Mouse (Mus musculus) intestine, embryonic 15.5 days (tissue): ENCODE results near the gene Ect2. TPM values are rescaled to one million over a fixed set of nuclear protein-coding genes. Genes with fewer than 3 reads are reported as not detected.

Experiments
- ATAC-seq: fragments of 200-750 bp; cut with Nextera tagmentation; 2 replicates; pipeline ENCODE4 v1.8.0; 2017; ENCODE audit warnings: moderate TSS enrichment, moderate library complexity
- H3K27ac ChIP-seq: fragments of 300-500 bp; sonication (generic); 2 replicates; pipeline ENCODE4 v1.5.1; 2015; ENCODE audit warnings: mild to moderate bottlenecking, inconsistent platforms
- H3K27me3 ChIP-seq: fragments of 300-500 bp; sonication (generic); replicated peaks from 2 replicates; pipeline ENCODE4 v1.6.1; 2015; ENCODE audit warnings: inconsistent platforms
- H3K36me3 ChIP-seq: fragments of 300-500 bp; sonication (generic); 2 replicates; pipeline ENCODE4 v1.6.1; 2015; ENCODE audit warnings: inconsistent platforms
- H3K4me1 ChIP-seq: fragments of 300-500 bp; sonication (generic); replicated peaks from 2 replicates; pipeline ENCODE4 v1.6.1; 2015; ENCODE audit warnings: inconsistent platforms
- H3K4me2 ChIP-seq: fragments of 300-500 bp; sonication (generic); replicated peaks from 2 replicates; pipeline ENCODE4 v1.6.1; 2015; ENCODE audit warnings: mild to moderate bottlenecking, inconsistent platforms
- H3K4me3 ChIP-seq: fragments of 300-500 bp; sonication (generic); replicated peaks from 2 replicates; pipeline ENCODE4 v1.5.1; 2015; ENCODE audit warnings: inconsistent platforms
- H3K9ac ChIP-seq: fragments of 300-500 bp; sonication (generic); 2 replicates; pipeline ENCODE4 v1.6.1; 2015; ENCODE audit warnings: inconsistent platforms
- H3K9me3 ChIP-seq: fragments of 300-500 bp; sonication (generic); 2 replicates; pipeline ENCODE4 v1.6.1; 2016; ENCODE audit warnings: inconsistent platforms
- WGBS: fragments of 180-500 bp; shearing (Covaris S2); methylation state at CpG from one replicate; pipeline ENCODE4 v1.1.7; 2015; 5-methylcytosine and 5-hydroxymethylcytosine counted together
- polyA plus RNA-seq: library from polyadenylated mRNA; unstranded; fragments of >200 nt; fragmentation: Nextera tagmentation; extraction: Ambion mirVana; gene quantifications from 2 replicates; pipeline ENCODE4 v1.2.1, GENCODE M21; 2015

Gene Ect2
- 42.3 and 52.5 TPM in 2 replicates for polyA plus RNA-seq

DNA sequence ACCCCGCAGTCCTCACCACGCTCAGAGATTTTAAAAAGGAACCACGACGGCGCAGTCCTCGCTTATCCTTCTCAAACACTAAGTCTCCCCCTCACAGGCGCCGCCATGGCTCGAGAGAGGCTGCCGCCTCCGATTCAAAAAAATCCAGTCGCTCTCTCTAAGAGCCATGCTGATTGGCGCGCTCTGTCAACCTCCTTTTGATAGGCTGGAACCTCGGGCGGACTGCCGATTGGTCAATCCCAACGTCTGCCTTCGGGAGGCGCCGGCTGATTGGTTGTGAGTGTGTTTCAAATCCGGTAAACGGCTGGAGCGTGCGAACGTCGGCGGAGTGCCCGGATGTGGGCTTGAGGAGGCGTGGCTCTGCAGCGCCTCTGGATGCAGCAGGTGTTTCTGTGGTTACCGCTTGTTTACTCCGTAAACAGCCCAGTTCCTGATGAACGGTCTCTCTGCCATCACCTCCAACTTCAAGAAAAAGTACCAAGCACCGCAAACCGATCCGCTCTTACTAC is at the start of gene Ect2:
Ect2 (minus strand) TSS at position 178 of the 509 bp plus-strand sequence.
- Histone ChIP-seq H3K4me2 (peak within 1 kb of the TSS; percentile 74), H3K9ac (peak within 1 kb of the TSS; percentile 75), H3K36me3 (0 out of 2 replicates have a peak, but pooled peaks cover 4% of the 10 kb centered on the region)

DNA sequence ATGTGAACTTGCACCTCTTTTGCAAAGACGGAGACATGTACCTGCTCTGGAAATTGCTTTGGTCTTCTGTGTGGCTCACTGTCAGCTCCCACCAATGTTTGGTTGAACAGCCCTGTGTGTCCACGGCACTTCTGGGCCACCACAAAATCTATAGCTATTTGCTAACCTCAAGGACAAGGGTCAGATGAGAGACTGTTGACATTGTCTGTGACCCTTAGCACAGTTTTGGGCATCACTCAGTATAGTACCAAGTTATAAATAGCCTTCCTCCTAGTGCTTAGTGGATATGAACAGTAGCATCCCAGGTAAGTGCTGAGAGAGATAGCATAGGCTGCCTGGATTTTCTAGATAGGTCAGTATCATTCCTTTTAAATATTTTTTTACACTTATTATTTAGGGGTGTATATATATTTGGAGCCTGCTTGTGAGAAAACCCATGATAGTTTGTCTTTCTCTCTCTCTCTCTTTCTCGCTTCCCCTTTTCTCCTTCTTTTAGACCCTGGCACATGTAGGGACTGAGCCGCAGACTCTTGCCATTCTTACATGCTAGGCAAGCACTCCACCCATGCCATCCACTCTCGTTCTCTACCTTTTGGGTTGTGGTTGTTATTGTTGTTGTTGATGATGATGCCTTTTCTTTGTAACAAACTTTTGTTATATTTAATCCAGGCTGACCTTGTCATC is 48.2 kb upstream of the Ect2 start:
- no peak overlapping the region for H3K27ac ChIP-seq
- WGBS, result 85% methylated on average over 5 of the region's 5 CpGs
- H3K27me3 ChIP-seq, result no peaks in the 10 kb centered on the region
- H3K4me2 ChIP-seq, result no peak overlapping the region
- H3K4me1 ChIP-seq, result peaks cover 12% of the 10 kb centered on the region
- no peak overlapping the region for H3K4me3 ChIP-seq
- H3K36me3 ChIP-seq, result no peaks in the 10 kb centered on the region
- H3K9ac ChIP-seq, result no peak overlapping the region
- no peak for ATAC-seq
- H3K9me3 ChIP-seq, result no peaks in the 10 kb centered on the region

More for the DNA sequence above, at the start of gene Ect2:
- peak; percentile 96 for ATAC-seq
- Histone ChIP-seq H3K4me3 (peak within 1 kb of the TSS; percentile 95), H3K4me1 (0 out of 2 replicates have a peak, but pooled peaks cover 7% of the 10 kb centered on the region), H3K27me3 (no peaks in the 10 kb centered on the region), H3K27ac (peak within 1 kb of the TSS; percentile 82), H3K9me3 (no peaks in the 10 kb centered on the region)
- WGBS, result under 1% methylated on average over 37 of the region's 37 CpGs

DNA sequence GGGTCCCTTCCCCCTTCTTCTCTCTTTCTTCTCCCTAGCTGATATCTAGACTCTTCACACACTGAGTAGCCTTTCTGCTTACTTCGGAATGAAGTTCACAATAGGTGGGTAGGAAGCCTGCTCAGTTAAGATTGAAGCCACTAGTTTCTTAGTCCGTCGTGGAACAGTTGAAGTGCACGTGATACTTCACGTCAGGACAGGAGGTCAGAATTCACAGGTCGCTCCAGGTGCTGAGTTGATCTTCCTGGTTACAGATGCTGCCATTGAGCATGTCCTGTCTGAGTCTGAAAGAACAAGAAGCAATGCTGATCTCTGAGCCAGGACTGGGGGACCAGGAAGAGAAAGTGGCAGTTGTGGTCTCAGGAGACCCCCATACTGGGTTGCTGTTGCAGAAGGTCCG is 45.4 kb upstream of the Ect2 start:
- no peaks in the 10 kb centered on the region for H3K27me3 ChIP-seq

DNA sequence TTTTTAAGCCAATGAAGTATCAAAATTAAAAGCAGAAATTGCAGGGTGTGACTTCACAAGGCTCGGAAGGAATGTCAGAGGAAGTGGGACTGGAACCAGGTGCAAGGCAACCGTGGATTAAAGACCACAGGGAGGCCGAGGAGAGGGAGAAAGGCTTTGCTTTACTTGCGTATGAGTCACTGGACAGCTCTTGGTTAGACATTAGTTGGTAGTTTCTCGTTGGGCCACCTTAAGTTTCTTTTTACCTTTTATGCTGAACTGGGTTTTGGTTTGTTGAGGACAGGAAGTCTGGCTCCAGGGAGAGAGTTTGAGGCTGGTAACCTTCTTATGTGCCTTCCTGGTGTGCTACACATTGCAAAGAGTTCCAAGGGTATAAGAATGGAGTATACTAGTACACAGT is 44.1 kb upstream of the Ect2 start:
- no peaks in the 10 kb centered on the region for H3K4me1 ChIP-seq
- no peak overlapping the region for H3K27ac ChIP-seq
- no peaks in the 10 kb centered on the region for H3K27me3 ChIP-seq
- no peak overlapping the region for H3K9ac ChIP-seq
- WGBS, result 75% methylated on average over 5 of the region's 5 CpGs
- H3K4me3 ChIP-seq, result no peak overlapping the region
- H3K9me3 ChIP-seq, result no peaks in the 10 kb centered on the region
- no peaks in the 10 kb centered on the region for H3K36me3 ChIP-seq
- no peak overlapping the region for H3K4me2 ChIP-seq
- no peak for ATAC-seq

More for the DNA sequence above, 45.4 kb upstream of the Ect2 start:
- no peaks in the 10 kb centered on the region for H3K9me3 ChIP-seq
- H3K36me3 ChIP-seq, result no peaks in the 10 kb centered on the region
- no peak for ATAC-seq
- no peak overlapping the region for H3K27ac ChIP-seq
- H3K4me2 ChIP-seq, result no peak overlapping the region
- H3K9ac ChIP-seq, result no peak overlapping the region
- H3K4me3 ChIP-seq, result no peak overlapping the region
- 91% methylated on average over 7 of the region's 7 CpGs for WGBS
- no peaks in the 10 kb centered on the region for H3K4me1 ChIP-seq

DNA sequence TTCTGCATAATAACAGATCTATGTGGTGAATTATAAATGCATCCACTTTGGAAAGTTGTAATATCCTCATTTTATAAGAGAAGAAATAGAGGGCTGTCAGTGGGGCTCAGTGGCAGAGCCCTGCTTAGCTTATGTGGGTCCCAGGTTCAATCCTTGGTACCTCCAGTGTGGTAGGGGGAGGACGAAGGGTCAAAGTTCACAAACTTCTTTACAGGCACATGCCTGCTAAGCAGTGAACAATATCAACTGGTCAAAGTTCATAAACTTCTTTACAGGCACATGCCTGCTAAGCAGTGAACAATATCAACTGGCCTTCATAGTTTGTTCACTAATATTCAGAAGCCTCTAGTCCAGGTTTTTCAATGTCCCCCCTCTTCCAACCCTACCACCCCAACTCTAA is 42.9 kb upstream of the Ect2 start:
- WGBS, result 71% methylated on average over 1 of the region's 1 CpGs
- H3K4me2 ChIP-seq, result no peak overlapping the region
- H3K4me3 ChIP-seq, result no peak overlapping the region
- no peak overlapping the region for H3K9ac ChIP-seq
- no peaks in the 10 kb centered on the region for H3K4me1 ChIP-seq
- H3K27me3 ChIP-seq, result no peaks in the 10 kb centered on the region
- ATAC-seq, result peak; percentile 76
- H3K36me3 ChIP-seq, result no peaks in the 10 kb centered on the region
- H3K27ac ChIP-seq, result no peak overlapping the region
- no peaks in the 10 kb centered on the region for H3K9me3 ChIP-seq

DNA sequence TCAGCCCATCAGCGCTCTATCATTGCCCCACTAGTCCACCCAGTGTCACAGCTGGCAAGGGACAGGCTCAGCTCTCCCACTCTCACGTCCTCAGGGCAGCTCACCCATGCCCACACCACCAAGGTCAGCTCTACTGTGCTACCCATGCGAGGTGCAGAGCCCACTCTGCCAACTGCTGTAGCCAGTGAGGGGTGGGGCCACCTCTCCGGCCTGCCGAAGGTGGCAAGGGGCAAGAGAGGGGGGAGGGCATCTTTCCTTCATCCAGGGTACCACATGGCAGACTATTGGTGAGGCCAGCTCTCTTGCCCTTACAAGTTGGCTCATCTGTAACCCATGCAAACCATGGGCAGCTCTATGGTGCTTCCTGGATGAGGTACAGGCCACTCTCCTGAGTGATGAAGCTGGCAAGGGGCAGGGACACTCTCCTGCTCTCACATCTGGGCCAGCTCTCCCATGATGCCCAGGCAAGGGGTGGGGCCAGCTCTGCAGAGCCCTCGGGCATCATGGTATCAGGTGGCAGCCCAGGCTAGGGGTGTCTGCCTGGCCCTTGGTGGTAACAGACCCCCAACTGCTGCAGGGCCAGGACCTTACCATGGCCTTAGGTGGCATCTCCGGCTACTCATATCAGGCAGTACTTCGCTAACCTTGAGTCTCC is 42.0 kb upstream of the Ect2 start:
- H3K9ac ChIP-seq, result no peak overlapping the region
- no peaks in the 10 kb centered on the region for H3K4me1 ChIP-seq
- H3K36me3 ChIP-seq, result no peaks in the 10 kb centered on the region
- H3K4me2 ChIP-seq, result no peak overlapping the region
- H3K4me3 ChIP-seq, result no peak overlapping the region
- 89% methylated on average over 8 of the region's 8 CpGs for WGBS
- no peaks in the 10 kb centered on the region for H3K9me3 ChIP-seq
- H3K27ac ChIP-seq, result no peak overlapping the region
- peak; percentile 19; the same call in 1 of the 2 replicates for ATAC-seq
- no peaks in the 10 kb centered on the region for H3K27me3 ChIP-seq

DNA sequence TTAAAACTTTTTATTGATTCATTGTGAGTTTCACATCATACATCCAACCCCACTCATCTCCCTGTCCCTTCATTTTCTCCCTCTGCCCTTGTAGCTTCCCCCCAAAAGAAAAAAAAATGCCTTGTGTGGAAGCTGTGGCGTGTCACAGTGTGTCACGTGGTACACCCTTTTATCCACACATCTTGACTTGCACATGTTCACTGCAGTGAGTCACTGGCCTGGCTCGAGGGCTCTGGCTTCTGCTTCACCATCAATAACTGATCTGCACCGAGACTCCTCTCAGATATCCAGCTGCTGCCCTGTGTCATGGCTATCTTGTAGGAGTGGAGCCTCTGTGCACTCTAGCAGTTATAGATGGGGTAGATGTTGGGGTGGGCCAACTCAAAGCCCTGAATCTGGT is 41.5 kb upstream of the Ect2 start:
- Histone ChIP-seq H3K4me2 (no peak overlapping the region), H3K4me3 (no peak overlapping the region), H3K36me3 (no peaks in the 10 kb centered on the region), H3K9me3 (no peaks in the 10 kb centered on the region), H3K4me1 (no peaks in the 10 kb centered on the region), H3K27me3 (no peaks in the 10 kb centered on the region), H3K27ac (no peak overlapping the region), H3K9ac (no peak overlapping the region)
- ATAC-seq, result no peak
- WGBS, result 69% methylated on average over 4 of the region's 4 CpGs

DNA sequence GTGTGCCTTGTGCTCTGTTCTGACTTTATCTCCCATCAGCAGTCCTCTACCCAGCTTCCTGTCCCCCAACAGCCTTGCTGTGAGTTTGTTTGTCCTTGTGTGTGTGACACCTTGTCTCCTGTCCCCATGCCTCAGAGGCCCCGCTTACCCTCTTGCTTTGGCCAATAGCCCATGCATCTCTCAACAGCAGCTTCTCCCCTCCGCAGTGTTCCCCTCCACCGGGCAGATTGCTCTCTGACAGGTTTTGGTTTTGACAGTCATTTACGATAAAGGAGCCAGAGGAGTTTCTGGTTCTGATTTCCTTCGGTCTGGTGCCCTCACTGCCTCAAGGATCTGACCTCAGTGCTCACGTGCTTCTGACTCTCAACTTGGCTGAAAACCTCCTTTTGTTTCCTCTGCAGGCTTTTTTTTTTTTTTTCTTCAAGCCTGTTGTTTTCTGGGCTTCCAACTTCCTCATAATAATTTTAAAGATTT is 40.2 kb upstream of the Ect2 start:
- ATAC-seq, result no peak
- no peak overlapping the region for H3K4me2 ChIP-seq
- H3K36me3 ChIP-seq, result no peaks in the 10 kb centered on the region
- no peak overlapping the region for H3K4me3 ChIP-seq
- H3K27me3 ChIP-seq, result no peaks in the 10 kb centered on the region
- no peak overlapping the region for H3K27ac ChIP-seq
- 58% methylated on average over 6 of the region's 6 CpGs for WGBS
- no peaks in the 10 kb centered on the region for H3K4me1 ChIP-seq
- no peaks in the 10 kb centered on the region for H3K9me3 ChIP-seq
- H3K9ac ChIP-seq, result no peak overlapping the region

DNA sequence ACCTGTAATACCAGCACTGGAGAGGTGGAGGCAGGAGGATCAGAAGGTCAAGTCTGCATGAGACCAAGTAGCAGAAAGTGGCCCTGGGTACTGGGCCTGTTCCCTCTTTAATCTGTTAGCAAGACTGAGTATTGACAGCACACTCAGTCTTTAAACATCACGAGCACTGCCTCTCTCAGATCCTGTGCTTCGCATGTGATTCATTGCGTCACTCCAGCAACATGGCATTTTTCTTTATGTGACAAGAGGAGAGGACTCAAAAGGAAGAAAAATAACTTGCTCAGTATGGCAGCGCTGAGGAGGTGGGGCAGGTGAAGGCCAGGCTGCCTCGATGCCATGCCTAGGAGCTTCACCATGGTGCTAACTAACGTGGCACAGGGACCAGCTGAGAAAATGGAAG is 38.2 kb upstream of the Ect2 start:
- H3K27me3 ChIP-seq, result no peaks in the 10 kb centered on the region
- no peaks in the 10 kb centered on the region for H3K36me3 ChIP-seq
- no peaks in the 10 kb centered on the region for H3K4me1 ChIP-seq
- H3K4me3 ChIP-seq, result no peak overlapping the region
- no peak overlapping the region for H3K4me2 ChIP-seq
- H3K9ac ChIP-seq, result no peak overlapping the region
- ATAC-seq, result no peak
- 78% methylated on average over 6 of the region's 6 CpGs for WGBS
- H3K9me3 ChIP-seq, result no peaks in the 10 kb centered on the region
- H3K27ac ChIP-seq, result no peak overlapping the region

DNA sequence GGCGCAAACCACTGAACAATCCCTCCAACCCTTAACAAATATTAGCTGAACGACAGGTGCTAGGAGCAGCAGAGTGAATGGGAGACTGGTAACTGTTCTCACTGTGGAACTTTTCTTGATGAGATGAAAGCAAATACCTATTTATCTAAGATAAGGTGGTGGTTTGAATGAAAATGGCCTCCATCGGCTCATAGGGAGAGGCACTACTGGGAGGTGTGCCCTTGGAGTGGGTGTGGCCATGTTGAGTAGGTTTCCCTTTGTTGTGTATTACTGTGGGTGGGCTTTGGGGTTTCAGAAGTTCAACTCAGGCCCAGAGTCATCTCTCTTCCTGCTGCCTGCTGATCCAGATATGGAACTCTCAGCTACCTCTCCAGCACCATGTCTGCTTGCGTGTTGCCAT is 37.2 kb upstream of the Ect2 start:
- Histone ChIP-seq H3K27me3 (no peaks in the 10 kb centered on the region), H3K36me3 (no peaks in the 10 kb centered on the region), H3K4me2 (no peak overlapping the region), H3K27ac (no peak overlapping the region), H3K9me3 (no peaks in the 10 kb centered on the region), H3K4me1 (no peaks in the 10 kb centered on the region), H3K4me3 (no peak overlapping the region), H3K9ac (no peak overlapping the region)
- 79% methylated on average over 4 of the region's 4 CpGs for WGBS
- no peak for ATAC-seq

DNA sequence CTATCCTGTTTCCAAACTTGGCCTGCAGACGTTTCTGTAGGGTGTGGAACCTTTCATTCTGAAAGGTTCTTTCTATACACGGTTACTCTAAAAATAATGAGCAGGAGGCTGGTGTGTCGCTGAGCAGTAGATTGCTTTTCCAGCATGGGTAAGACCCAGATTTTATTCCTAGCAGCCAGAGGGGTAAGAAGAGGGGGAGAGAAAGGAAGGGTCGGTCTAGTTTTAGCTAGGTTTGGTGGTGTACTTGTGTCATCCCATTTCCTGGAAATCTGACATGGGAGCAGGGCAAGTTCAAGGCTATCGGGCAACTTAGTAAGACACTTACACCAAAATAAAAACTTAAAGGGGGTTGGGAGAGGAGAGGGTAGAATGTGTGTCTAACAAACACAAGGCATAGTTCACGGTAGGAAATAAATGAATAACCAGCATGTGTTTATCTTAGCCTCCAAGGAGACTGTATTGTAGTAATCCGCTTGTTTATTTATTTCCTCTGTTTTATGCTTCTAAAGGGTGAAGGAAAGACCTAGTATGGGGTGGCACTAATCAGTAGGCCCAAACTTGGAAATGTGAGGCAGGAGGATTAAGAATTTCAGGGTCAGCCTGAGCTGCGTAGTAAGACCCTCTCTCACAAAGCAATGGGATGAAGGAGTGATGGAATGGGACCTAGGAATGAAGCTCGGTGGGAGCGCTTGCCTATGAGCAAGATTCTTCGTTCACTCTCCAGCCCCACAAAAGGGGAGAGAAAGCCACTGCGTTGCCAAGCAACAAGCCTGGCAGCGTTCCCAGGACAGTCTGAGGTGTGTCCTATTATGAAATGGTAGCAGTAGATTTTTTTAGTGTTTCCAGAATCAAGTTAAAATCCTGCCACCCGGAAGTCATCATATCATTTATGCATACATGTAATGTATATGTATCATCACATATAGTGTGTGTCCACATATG is 35.9 kb upstream of the Ect2 start:
- Histone ChIP-seq H3K4me3 (no peak overlapping the region), H3K9ac (no peak overlapping the region), H3K4me1 (no peaks in the 10 kb centered on the region), H3K4me2 (no peak overlapping the region), H3K27ac (no peak overlapping the region), H3K36me3 (no peaks in the 10 kb centered on the region), H3K27me3 (no peaks in the 10 kb centered on the region), H3K9me3 (no peaks in the 10 kb centered on the region)
- 50% methylated on average over 14 of the region's 14 CpGs for WGBS
- ATAC-seq, result 0 out of 2 replicates have a peak, but pooled peaks have one; percentile 34

DNA sequence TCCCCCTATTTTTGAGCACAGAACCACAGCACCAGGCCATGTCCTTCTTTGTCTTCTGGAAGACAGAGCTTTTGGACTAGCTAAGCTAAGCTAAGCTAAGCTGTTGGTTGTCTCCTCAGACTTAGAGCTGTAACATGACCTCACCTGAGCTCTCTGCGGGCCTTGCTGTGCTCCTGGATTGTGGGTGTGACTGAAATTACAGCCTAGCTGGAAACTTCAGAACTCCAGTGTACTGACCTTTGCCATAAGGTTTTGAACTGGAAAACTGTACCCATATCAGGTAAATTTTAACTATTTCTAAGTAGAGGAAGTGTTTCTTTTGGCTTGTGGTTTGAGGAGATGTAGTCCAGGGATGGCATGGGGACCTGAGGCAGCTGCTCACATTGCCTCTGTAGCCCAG is 34.7 kb upstream of the Ect2 start:
- ATAC-seq, result peak; percentile 73
- WGBS, result 52% methylated on average over 1 of the region's 1 CpGs
- H3K27me3 ChIP-seq, result no peaks in the 10 kb centered on the region
- H3K4me2 ChIP-seq, result no peak overlapping the region
- no peaks in the 10 kb centered on the region for H3K4me1 ChIP-seq
- H3K9ac ChIP-seq, result no peak overlapping the region
- no peaks in the 10 kb centered on the region for H3K9me3 ChIP-seq
- no peak overlapping the region for H3K4me3 ChIP-seq
- H3K27ac ChIP-seq, result no peak overlapping the region
- no peaks in the 10 kb centered on the region for H3K36me3 ChIP-seq
